24 mouse cellular contexts compared by ENCODE assay signal in the genomic region with DNA sequence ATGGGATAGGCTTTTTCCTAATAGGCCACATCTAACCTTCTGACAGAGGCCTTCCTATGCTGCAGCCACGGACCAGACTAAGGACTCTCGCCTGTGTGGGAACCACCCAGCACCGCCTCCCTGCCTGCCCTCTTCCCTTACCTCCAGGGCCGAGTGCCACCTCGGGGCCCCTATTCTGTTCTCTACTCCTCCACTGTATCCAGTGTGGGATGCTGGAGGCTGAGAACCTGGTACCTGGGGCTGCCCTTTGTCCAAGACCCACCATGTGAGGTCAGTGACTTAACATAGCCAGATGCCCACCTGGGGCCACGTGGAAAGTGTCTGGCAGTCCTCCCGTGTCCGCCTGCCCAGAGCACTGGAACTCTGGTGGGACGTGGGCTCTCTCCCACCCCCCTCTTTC.
A peak's percentile ranks its signal among the peaks of the same experiment; 100 is the strongest.
DNase-seq lines count a peak whose midpoint lies in the region; ATAC-seq lines count a peak whose summit lies in the region.
"Had no signal": no experiment of that assay in that cellular context is flagged by ENCODE, and none has a peak within 500 bp of the region (broad histone marks: within the 10 kb centered on the region; RNA-seq: fewer than 3 reads in every experiment).

No protein-coding gene starts in this region.

- DNase-seq in embryonic facial prominence, embryonic 10.5 days (ENCODE audit: low spot score), result no peak
- DNase-seq in heart, embryonic 10.5 days (ENCODE audit: low spot score), result peak; percentile 61
- DNase-seq in heart, postnatal 4 days, result no peak
- DNase-seq in thymus, postnatal 14 days, result peak; percentile 1
- no peak for DNase-seq in thymus, postnatal 10 days (ENCODE audit: low spot score in 2 of 2)
- DNase-seq: adrenal gland, adult 8-10 months; adrenal gland, postnatal 14 days; adrenal gland, postnatal 36 days; B cell, adult 2 months; cerebellum, adult 11-12 months; cerebellum, adult 2 months; cerebellum, adult 9-10 months; cerebellum, postnatal 10 days; cerebellum, postnatal 25 days had no signal

- H3K4me2 ChIP-seq in embryonic facial prominence, embryonic 13.5 days, result no peak overlapping the region
- H3K4me2 ChIP-seq in midbrain, embryonic 15.5 days, result no peak overlapping the region
- no peak overlapping the region for H3K4me2 ChIP-seq in midbrain, embryonic 16.5 days (ENCODE audit: low read length)
- H3K4me2 ChIP-seq: forebrain, embryonic 13.5 days; forebrain, embryonic 15.5 days had no signal

- H3K9ac ChIP-seq in embryonic facial prominence, embryonic 13.5 days, result no peak overlapping the region
- no peak overlapping the region for H3K9ac ChIP-seq in midbrain, embryonic 15.5 days
- no peak overlapping the region for H3K9ac ChIP-seq in midbrain, embryonic 16.5 days (ENCODE audit: low read depth, low read length)
- H3K9ac ChIP-seq: forebrain, embryonic 13.5 days; forebrain, embryonic 15.5 days had no signal

- H3K27me3 ChIP-seq in embryonic facial prominence, embryonic 13.5 days, result no peaks in the 10 kb centered on the region
- no peaks in the 10 kb centered on the region for H3K27me3 ChIP-seq in embryonic facial prominence, embryonic 10.5 days (replicated peaks; ENCODE audit: low read depth, poor library complexity, severe bottlenecking)
- no peaks in the 10 kb centered on the region for H3K27me3 ChIP-seq in heart, embryonic 10.5 days (ENCODE audit: insufficient read depth, poor library complexity, severe bottlenecking)
- no peaks in the 10 kb centered on the region for H3K27me3 ChIP-seq in midbrain, embryonic 15.5 days (replicated peaks)
- no peaks in the 10 kb centered on the region for H3K27me3 ChIP-seq in midbrain, embryonic 16.5 days (ENCODE audit: control insufficient read depth, insufficient read depth, low read depth, low read length)
- H3K27me3 ChIP-seq: CH12.LX; forebrain, embryonic 13.5 days; forebrain, embryonic 15.5 days; Patski had no signal

- WGBS in embryonic facial prominence, embryonic 13.5 days, result 89% methylated on average over 9 of the region's 9 CpGs
- WGBS in embryonic facial prominence, embryonic 10.5 days, result 85% methylated on average over 9 of the region's 9 CpGs
- WGBS in heart, embryonic 10.5 days, result 84% methylated on average over 9 of the region's 9 CpGs
- WGBS in midbrain, embryonic 15.5 days, result 91% methylated on average over 9 of the region's 9 CpGs
- WGBS in midbrain, embryonic 16.5 days, result 89% methylated on average over 9 of the region's 9 CpGs

- H3K4me1 ChIP-seq in embryonic facial prominence, embryonic 13.5 days, result no peaks in the 10 kb centered on the region
- no peaks in the 10 kb centered on the region for H3K4me1 ChIP-seq in embryonic facial prominence, embryonic 10.5 days
- H3K4me1 ChIP-seq in heart, embryonic 10.5 days, result no peaks in the 10 kb centered on the region
- H3K4me1 ChIP-seq in midbrain, embryonic 15.5 days, result no peaks in the 10 kb centered on the region
- no peaks in the 10 kb centered on the region for H3K4me1 ChIP-seq in midbrain, embryonic 16.5 days (ENCODE audit: control insufficient read depth, insufficient read depth, low read length)
- H3K4me1 ChIP-seq: forebrain, embryonic 13.5 days; forebrain, embryonic 15.5 days had no signal

- H3K9me3 ChIP-seq in embryonic facial prominence, embryonic 13.5 days, result no peaks in the 10 kb centered on the region
- no peaks in the 10 kb centered on the region for H3K9me3 ChIP-seq in embryonic facial prominence, embryonic 10.5 days
- H3K9me3 ChIP-seq in heart, embryonic 10.5 days, result no peaks in the 10 kb centered on the region
- H3K9me3 ChIP-seq in midbrain, embryonic 15.5 days, result no peaks in the 10 kb centered on the region
- no peaks in the 10 kb centered on the region; the same call in 1 of the 2 replicates for H3K9me3 ChIP-seq in midbrain, embryonic 16.5 days (replicated peaks; ENCODE audit: control insufficient read depth, low read length, poor library complexity, severe bottlenecking)
- H3K9me3 ChIP-seq: forebrain, embryonic 13.5 days; G1E had no signal

- H3K27ac ChIP-seq in embryonic facial prominence, embryonic 13.5 days, result no peak overlapping the region
- no peak overlapping the region for H3K27ac ChIP-seq in embryonic facial prominence, embryonic 10.5 days (replicated peaks)
- H3K27ac ChIP-seq in heart, embryonic 10.5 days, result no peak overlapping the region
- H3K27ac ChIP-seq in midbrain, embryonic 15.5 days, result no peak overlapping the region
- H3K27ac ChIP-seq in midbrain, embryonic 16.5 days (ENCODE audit: low read length), result no peak overlapping the region
- H3K27ac ChIP-seq: forebrain, embryonic 13.5 days; forebrain, embryonic 15.5 days had no signal

- peak; percentile 67; the same call in 1 of the 2 replicates for ATAC-seq in embryonic facial prominence, embryonic 13.5 days (ENCODE audit: insufficient number of reproducible peaks, insufficient read depth, low FRiP score, low TSS enrichment, low read depth)
- 0 out of 2 replicates have a peak, but pooled peaks have one; percentile 39 for ATAC-seq in midbrain, embryonic 15.5 days (replicated peaks)
- ATAC-seq in midbrain, embryonic 16.5 days, result no peak
- ATAC-seq: activated CD4-positive, CD25-positive, alpha-beta regulatory T cell, adult 4 months; CD4-positive, CD25-positive, alpha-beta regulatory T cell, adult 4 months; forebrain, embryonic 13.5 days; forebrain, embryonic 15.5 days; Patski had no signal

- no peaks in the 10 kb centered on the region for H3K36me3 ChIP-seq in embryonic facial prominence, embryonic 13.5 days
- no peaks in the 10 kb centered on the region for H3K36me3 ChIP-seq in embryonic facial prominence, embryonic 10.5 days (replicated peaks)
- H3K36me3 ChIP-seq in heart, embryonic 10.5 days, result no peaks in the 10 kb centered on the region
- H3K36me3 ChIP-seq in midbrain, embryonic 15.5 days (replicated peaks), result no peaks in the 10 kb centered on the region
- no peaks in the 10 kb centered on the region for H3K36me3 ChIP-seq in midbrain, embryonic 16.5 days (ENCODE audit: control insufficient read depth, insufficient read depth, low read length)
- H3K36me3 ChIP-seq: forebrain, embryonic 15.5 days; G1E had no signal

- no peak overlapping the region for H3K4me3 ChIP-seq in embryonic facial prominence, embryonic 13.5 days
- no peak overlapping the region for H3K4me3 ChIP-seq in embryonic facial prominence, embryonic 10.5 days
- H3K4me3 ChIP-seq in heart, embryonic 10.5 days, result no peak overlapping the region
- H3K4me3 ChIP-seq in midbrain, embryonic 15.5 days, result no peak overlapping the region
- H3K4me3 ChIP-seq in midbrain, embryonic 16.5 days (ENCODE audit: low read depth, low read length), result no peak overlapping the region
- H3K4me3 ChIP-seq: forebrain, embryonic 13.5 days; forebrain, embryonic 15.5 days had no signal

Comparison
In these comparisons a context has a peak if more than half of its experiments do, and no peak if none do; other contexts are left out.
1. DNase-seq: peak in heart, embryonic 10.5 days (single experiment) and thymus, postnatal 14 days (single experiment); none in embryonic facial prominence, embryonic 10.5 days (single experiment), heart, postnatal 4 days (single experiment) and thymus, postnatal 10 days (0 of 2).